Mouse (Mus musculus): ENCODE measurements around the gene Tmem44. TPM values are rescaled to one million over a fixed set of nuclear protein-coding genes. Genes with fewer than 3 reads are reported as not detected.

Tmem44 gene
- polyA plus RNA-seq, 1 experiment, result 1.1 TPM

GRCm38 (mm10) chr16:30586935-30587493, 36.4 kb upstream of the Tmem44 start:
- peak overlapping the region; percentile 65 for H3ac ChIP-seq (ENCODE audit: control insufficient read depth, insufficient read length)
- H3K79me2 ChIP-seq (ENCODE audit: control insufficient read depth, insufficient read depth), result peaks cover 36% of the 10 kb centered on the region
- no peak for TF ChIP-seq MAX (IDR thresholded peaks at IDR 0.05; ENCODE audit: low read depth)
- TF ChIP-seq REST (IDR thresholded peaks at IDR 0.05; ENCODE audit: insufficient read depth, insufficient read length), result no peak
- H3K4me2 ChIP-seq (ENCODE audit: low read depth), result peak overlapping the region; percentile 99
- H3K27me3 ChIP-seq (ENCODE audit: control insufficient read depth, insufficient read depth, insufficient read length), result no peaks in the 10 kb centered on the region
- H3K36me3 ChIP-seq (ENCODE audit: control insufficient read depth, insufficient read depth), result peaks cover 33% of the 10 kb centered on the region
- peak overlapping the region; percentile 80 for H3K4me3 ChIP-seq

- Histone ChIP-seq H3ac (ENCODE audit: control insufficient read depth, insufficient read length) (no peak overlapping the region), H3K4me3 (no peak overlapping the region), H3K79me2 (ENCODE audit: control insufficient read depth, insufficient read depth) (peaks cover 19% of the 10 kb centered on the region), H3K36me3 (ENCODE audit: control insufficient read depth, insufficient read depth) (peaks cover 78% of the 10 kb centered on the region), H3K27me3 (ENCODE audit: control insufficient read depth, insufficient read depth, insufficient read length) (no peaks in the 10 kb centered on the region), H3K4me2 (ENCODE audit: low read depth) (no peak overlapping the region)
- TF ChIP-seq MYOD1 (IDR thresholded peaks at IDR 0.05; ENCODE audit: control insufficient read depth in 1 of 3, insufficient read length in 2 of 3, low read depth in 2 of 3) (no peak), USF1 (IDR thresholded peaks at IDR 0.05; ENCODE audit: low read depth) (no peak), POLR2A (IDR thresholded peaks at IDR 0.05; ENCODE audit: insufficient read length, low read depth) (no peak), CEBPB (IDR thresholded peaks at IDR 0.05; ENCODE audit: insufficient read depth, poor library complexity, severe bottlenecking) (no peak)
These were observed 30.1 kb upstream of the Tmem44 start for GRCm38 (mm10) chr16:30580765-30581164.

- Histone ChIP-seq H3K27me3 (ENCODE audit: control insufficient read depth, insufficient read depth, insufficient read length) (no peaks in the 10 kb centered on the region), H3K36me3 (ENCODE audit: control insufficient read depth, insufficient read depth) (peaks cover 71% of the 10 kb centered on the region), H3K79me2 (ENCODE audit: control insufficient read depth, insufficient read depth) (no peaks in the 10 kb centered on the region), H3K4me3 (no peak overlapping the region), H3ac (ENCODE audit: control insufficient read depth, insufficient read length) (no peak overlapping the region), H3K4me2 (ENCODE audit: low read depth) (no peak overlapping the region)
- TF ChIP-seq MAX (IDR thresholded peaks at IDR 0.05; ENCODE audit: low read depth) (no peak), CEBPB (IDR thresholded peaks at IDR 0.05; ENCODE audit: insufficient read depth, poor library complexity, severe bottlenecking) (no peak), TCF12 (IDR thresholded peaks at IDR 0.05; ENCODE audit: insufficient read depth, poor library complexity, severe bottlenecking) (no peak), POLR2A (IDR thresholded peaks at IDR 0.05; ENCODE audit: insufficient read length, low read depth) (no peak), MYOD1 (IDR thresholded peaks at IDR 0.05; ENCODE audit: control insufficient read depth in 1 of 3, insufficient read length in 2 of 3, low read depth in 2 of 3) (no peak), TCF3 (IDR thresholded peaks at IDR 0.05; ENCODE audit: insufficient read length, low read depth) (no peak), E2F4 (IDR thresholded peaks at IDR 0.05; ENCODE audit: insufficient read depth) (no peak), REST (IDR thresholded peaks at IDR 0.05; ENCODE audit: insufficient read depth, insufficient read length) (no peak), POLR2AphosphoS2 (IDR thresholded peaks at IDR 0.05; ENCODE audit: insufficient read length, low read depth) (no peak), USF1 (IDR thresholded peaks at IDR 0.05; ENCODE audit: low read depth) (no peak), SRF (IDR thresholded peaks at IDR 0.05; ENCODE audit: control insufficient read depth, insufficient read length, low read depth) (no peak), MYOG (IDR thresholded peaks at IDR 0.05; ENCODE audit: control insufficient read depth in 1 of 3, insufficient read depth in 1 of 3, insufficient read length in 2 of 3, low read depth in 2 of 3) (no peak)
These were observed 25.8 kb upstream of the Tmem44 start for GRCm38 (mm10) chr16:30576392-30576791.

GRCm38 (mm10) chr16:30575815-30576214, 25.2 kb upstream of the Tmem44 start:
- no peak for TF ChIP-seq CEBPB (IDR thresholded peaks at IDR 0.05; ENCODE audit: insufficient read depth, poor library complexity, severe bottlenecking)
- no peak for TF ChIP-seq MYOD1 (IDR thresholded peaks at IDR 0.05; ENCODE audit: control insufficient read depth in 1 of 3, insufficient read length in 2 of 3, low read depth in 2 of 3)
- no peak for TF ChIP-seq MYOG (IDR thresholded peaks at IDR 0.05; ENCODE audit: control insufficient read depth in 1 of 3, insufficient read depth in 1 of 3, insufficient read length in 2 of 3, low read depth in 2 of 3)
- TF ChIP-seq MAX (IDR thresholded peaks at IDR 0.05; ENCODE audit: low read depth), result no peak
- TF ChIP-seq TCF3 (IDR thresholded peaks at IDR 0.05; ENCODE audit: insufficient read length, low read depth), result no peak
- TF ChIP-seq REST (IDR thresholded peaks at IDR 0.05; ENCODE audit: insufficient read depth, insufficient read length), result no peak
- no peak for TF ChIP-seq POLR2AphosphoS2 (IDR thresholded peaks at IDR 0.05; ENCODE audit: insufficient read length, low read depth)

GRCm38 (mm10) chr16:30572239-30572638, 21.6 kb upstream of the Tmem44 start:
- no peaks in the 10 kb centered on the region for H3K27me3 ChIP-seq (ENCODE audit: control insufficient read depth, insufficient read depth, insufficient read length)
- no peak overlapping the region for H3ac ChIP-seq (ENCODE audit: control insufficient read depth, insufficient read length)
- TF ChIP-seq REST (IDR thresholded peaks at IDR 0.05; ENCODE audit: insufficient read depth, insufficient read length) (no peak), CEBPB (IDR thresholded peaks at IDR 0.05; ENCODE audit: insufficient read depth, poor library complexity, severe bottlenecking) (no peak), TCF12 (IDR thresholded peaks at IDR 0.05; ENCODE audit: insufficient read depth, poor library complexity, severe bottlenecking) (no peak), MYOG (IDR thresholded peaks at IDR 0.05; ENCODE audit: control insufficient read depth in 1 of 3, insufficient read depth in 1 of 3, insufficient read length in 2 of 3, low read depth in 2 of 3) (no peak), TCF3 (IDR thresholded peaks at IDR 0.05; ENCODE audit: insufficient read length, low read depth) (no peak), USF1 (IDR thresholded peaks at IDR 0.05; ENCODE audit: low read depth) (no peak), SRF (IDR thresholded peaks at IDR 0.05; ENCODE audit: control insufficient read depth, insufficient read length, low read depth) (no peak), MYOD1 (IDR thresholded peaks at IDR 0.05; ENCODE audit: control insufficient read depth in 1 of 3, insufficient read length in 2 of 3, low read depth in 2 of 3) (no peak), POLR2A (IDR thresholded peaks at IDR 0.05; ENCODE audit: insufficient read length, low read depth) (no peak)
- H3K4me2 ChIP-seq (ENCODE audit: low read depth), result no peak overlapping the region
- no peaks in the 10 kb centered on the region for H3K79me2 ChIP-seq (ENCODE audit: control insufficient read depth, insufficient read depth)
- H3K4me3 ChIP-seq, result no peak overlapping the region
- peaks cover 71% of the 10 kb centered on the region for H3K36me3 ChIP-seq (ENCODE audit: control insufficient read depth, insufficient read depth)

More at GRCm38 (mm10) chr16:30575815-30576214, 25.2 kb upstream of the Tmem44 start:
- H3K27me3 ChIP-seq (ENCODE audit: control insufficient read depth, insufficient read depth, insufficient read length), result no peaks in the 10 kb centered on the region
- no peak overlapping the region for H3K4me2 ChIP-seq (ENCODE audit: low read depth)
- no peak overlapping the region for H3K4me3 ChIP-seq
- peaks cover 71% of the 10 kb centered on the region for H3K36me3 ChIP-seq (ENCODE audit: control insufficient read depth, insufficient read depth)
- H3ac ChIP-seq (ENCODE audit: control insufficient read depth, insufficient read length), result no peak overlapping the region
- H3K79me2 ChIP-seq (ENCODE audit: control insufficient read depth, insufficient read depth), result no peaks in the 10 kb centered on the region
